Mouse (Mus musculus) hematopoietic stem cell, adult 5-6 weeks (primary cell): Measurements from ENCODE around the gene Zfp229. TPM values are rescaled to one million over a fixed set of nuclear protein-coding genes. Genes with fewer than 3 reads are reported as not detected.

ENCODE experiments used
- total RNA-seq: library from RNA; stranded (forward); fragments of 172-1452, 232-1000 nt; gene quantifications from 2 replicates; pipeline ENCODE4 v1.2.3, GENCODE M21; 2017

Gene Zfp229
- total RNA-seq, 1 experiment from 2014 or later = 8.8 TPM

Other genes with a start within 250 kb of the Zfp229 start
- gene Zfp53, start 241.8 kb upstream of the Zfp229 start, total RNA-seq = 19.3 and 19.5 TPM in 2 replicates
- gene Zfp52, start 195.3 kb upstream of the Zfp229 start, total RNA-seq = 37.0 and 59.6 TPM in 2 replicates
- 2.0 and 3.5 TPM in 2 replicates for gene Zfp948, start 163.8 kb upstream of the Zfp229 start, total RNA-seq
- gene Zfp983, start 80.2 kb upstream of the Zfp229 start, total RNA-seq = 3.9 TPM in 2 replicates
- gene Gm10226, start 38.9 kb upstream of the Zfp229 start, total RNA-seq = 11.2 TPM in 1 of 2 replicates, not detected in the other
- 11.5 and 16.9 TPM in 2 replicates for gene Zfp760, start 23.1 kb upstream of the Zfp229 start, total RNA-seq
- 11.9 and 13.0 TPM in 2 replicates for gene Zfp820, start 115.0 kb downstream of the Zfp229 start, total RNA-seq
- gene Zfp995, start 179.1 kb downstream of the Zfp229 start, total RNA-seq = 3.4 and 6.3 TPM in 2 replicates
- gene Zfp942, start 231.7 kb downstream of the Zfp229 start, total RNA-seq = 26.0 and 33.2 TPM in 2 replicates
- 32.0 and 40.0 TPM in 2 replicates for gene Zfp943, start 231.8 kb downstream of the Zfp229 start, total RNA-seq